ENCODE assay signal across 8 mouse cellular contexts in the genomic region with DNA sequence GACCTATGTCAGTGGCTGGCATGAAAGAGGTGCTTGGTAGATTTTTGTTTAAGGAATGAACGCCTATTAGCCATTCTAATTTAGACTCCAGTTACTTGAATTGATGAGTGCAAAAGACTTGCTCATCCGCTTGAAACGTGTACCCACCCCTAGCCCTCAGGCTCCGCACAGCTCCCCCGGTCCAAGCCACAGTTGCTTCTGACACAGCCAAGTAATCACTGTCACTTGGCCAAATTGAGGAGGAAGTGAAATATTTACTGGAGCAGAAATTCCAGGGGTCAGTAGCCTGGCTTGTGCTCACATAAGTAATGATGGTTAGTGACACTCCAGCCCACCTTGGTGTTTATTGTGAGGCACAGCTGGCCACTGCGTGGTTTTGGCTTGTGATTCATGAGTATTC.
DNase-seq lines count a peak whose midpoint lies in the region; ATAC-seq and TF ChIP-seq lines count a peak whose summit lies in the region.

No protein-coding gene starts in this region.

- H3K4me2 ChIP-seq in forebrain, embryonic 11.5 days (ENCODE audit: low read depth, low read length, severe bottlenecking) = no peak overlapping the region
- H3K4me2 ChIP-seq in embryonic facial prominence, embryonic 14.5 days (ENCODE audit: low read depth, low read length) = peak overlapping the region; percentile 35
- peak overlapping the region; percentile 7; the same call in 1 of the 2 replicates for H3K4me2 ChIP-seq in intestine, postnatal 0 days (replicated peaks; ENCODE audit: low read depth)

- H3K27me3 ChIP-seq in forebrain, embryonic 10.5 days (ENCODE audit: poor library complexity, severe bottlenecking) = peaks cover 5% of the 10 kb centered on the region; the same call in 1 of the 2 replicates
- H3K27me3 ChIP-seq in forebrain, embryonic 11.5 days (ENCODE audit: control insufficient read depth, insufficient read depth, low read length) = no peaks in the 10 kb centered on the region
- H3K27me3 ChIP-seq in embryonic facial prominence, embryonic 14.5 days (replicated peaks; ENCODE audit: control insufficient read depth, insufficient read depth, low read length) = no peaks in the 10 kb centered on the region
- no peaks in the 10 kb centered on the region for H3K27me3 ChIP-seq in intestine, postnatal 0 days (replicated peaks; ENCODE audit: control insufficient read depth, insufficient read depth, low read length)

- peaks cover 69% of the 10 kb centered on the region for H3K4me1 ChIP-seq in forebrain, embryonic 10.5 days
- peaks cover 33% of the 10 kb centered on the region for H3K4me1 ChIP-seq in forebrain, embryonic 11.5 days (replicated peaks; ENCODE audit: control insufficient read depth, insufficient read depth, low read length)
- H3K4me1 ChIP-seq in embryonic facial prominence, embryonic 14.5 days (ENCODE audit: control insufficient read depth, insufficient read depth, low read length) = peaks cover 8% of the 10 kb centered on the region
- no peaks in the 10 kb centered on the region for H3K4me1 ChIP-seq in intestine, postnatal 0 days (replicated peaks; ENCODE audit: control insufficient read depth, insufficient read depth, low read length)

- no peak overlapping the region for H3K4me3 ChIP-seq in forebrain, embryonic 10.5 days
- H3K4me3 ChIP-seq in forebrain, embryonic 11.5 days (ENCODE audit: low read depth, low read length) = no peak overlapping the region
- no peak overlapping the region for H3K4me3 ChIP-seq in embryonic facial prominence, embryonic 14.5 days (ENCODE audit: low read depth, low read length)
- H3K4me3 ChIP-seq in intestine, postnatal 0 days (ENCODE audit: low read depth, low read length) = no peak overlapping the region

- no peaks in the 10 kb centered on the region for H3K9me3 ChIP-seq in forebrain, embryonic 10.5 days
- H3K9me3 ChIP-seq in forebrain, embryonic 11.5 days (ENCODE audit: control insufficient read depth, low read length) = no peaks in the 10 kb centered on the region; the same call in 1 of the 2 replicates
- H3K9me3 ChIP-seq in embryonic facial prominence, embryonic 14.5 days (ENCODE audit: control insufficient read depth, low read length) = no peaks in the 10 kb centered on the region
- no peaks in the 10 kb centered on the region for H3K9me3 ChIP-seq in intestine, postnatal 0 days (ENCODE audit: control insufficient read depth)

- 70% methylated on average over 6 of the region's 6 CpGs for WGBS in forebrain, embryonic 10.5 days
- 62% methylated on average over 6 of the region's 6 CpGs for WGBS in forebrain, embryonic 11.5 days
- 43% methylated on average over 6 of the region's 6 CpGs for WGBS in embryonic facial prominence, embryonic 14.5 days
- 58% methylated on average over 6 of the region's 6 CpGs for WGBS in intestine, postnatal 0 days

- no peaks in the 10 kb centered on the region for H3K36me3 ChIP-seq in forebrain, embryonic 10.5 days (replicated peaks)
- H3K36me3 ChIP-seq in forebrain, embryonic 11.5 days (ENCODE audit: control insufficient read depth, insufficient read depth, low read length) = no peaks in the 10 kb centered on the region
- H3K36me3 ChIP-seq in embryonic facial prominence, embryonic 14.5 days (ENCODE audit: control insufficient read depth, insufficient read depth, low read length) = no peaks in the 10 kb centered on the region
- no peaks in the 10 kb centered on the region for H3K36me3 ChIP-seq in intestine, postnatal 0 days (ENCODE audit: control insufficient read depth, insufficient read depth)

- peak overlapping the region; percentile 72 for H3K27ac ChIP-seq in forebrain, embryonic 10.5 days
- H3K27ac ChIP-seq in forebrain, embryonic 11.5 days (ENCODE audit: low read depth, low read length) = no peak overlapping the region
- no peak overlapping the region for H3K27ac ChIP-seq in embryonic facial prominence, embryonic 14.5 days (replicated peaks; ENCODE audit: low read depth, low read length)
- no peak overlapping the region for H3K27ac ChIP-seq in intestine, postnatal 0 days (ENCODE audit: low read depth, low read length)

- H3K9ac ChIP-seq in forebrain, embryonic 11.5 days (ENCODE audit: low read length) = no peak overlapping the region
- no peak overlapping the region for H3K9ac ChIP-seq in embryonic facial prominence, embryonic 14.5 days (ENCODE audit: low read depth, low read length)
- H3K9ac ChIP-seq in intestine, postnatal 0 days (ENCODE audit: low read depth, low read length) = no peak overlapping the region

- DNase-seq in forebrain, embryonic 10.5 days (ENCODE audit: extremely low spot score, low spot score) = no peak
- DNase-seq in forebrain, embryonic 11.5 days (ENCODE audit: low spot score) = no peak
- no peak for DNase-seq in embryonic facial prominence, embryonic 14.5 days (ENCODE audit: low spot score)
- DNase-seq in lung, postnatal 10 days = peak; percentile 55
- no peak for DNase-seq in thymus, postnatal 0 days (ENCODE audit: low spot score)
- no peak for DNase-seq in adrenal gland, postnatal 25 days

- no peak for TF ChIP-seq CTCF in intestine, postnatal 0 days (IDR thresholded peaks at IDR 0.05; ENCODE audit: low read depth)

- no peak for ATAC-seq in forebrain, embryonic 11.5 days (replicated peaks; ENCODE audit: low FRiP score)
- ATAC-seq in embryonic facial prominence, embryonic 14.5 days (ENCODE audit: low read depth) = no peak
- no peak for ATAC-seq in intestine, postnatal 0 days
- no peak for ATAC-seq in inflammation-experienced regulatory T-cells, adult 6 months
